Mouse (Mus musculus): ENCODE data around the gene Arhgap4. TPM values are rescaled to one million over a fixed set of nuclear protein-coding genes. Genes with fewer than 3 reads are reported as not detected.
A peak's percentile ranks its signal among the peaks of the same experiment; 100 is the strongest.

The Arhgap4 gene
- total RNA-seq, 2 experiments from 2014 or later, result 2.4 to 2.8 TPM

- no peak for DNase-seq (ENCODE audit: low spot score in 2 of 2)
These were observed 4.7 kb downstream of the Arhgap4 start for GRCm38 (mm10) chrX:73916945-73917344.

GRCm38 (mm10) chrX:73914827-73915703, 6.6 kb downstream of the Arhgap4 start:
- peak; percentile 57 to 83 for DNase-seq (ENCODE audit: low spot score in 2 of 2)

GRCm38 (mm10) chrX:73911588-73911987, 10.1 kb downstream of the Arhgap4 start:
- no peak for DNase-seq (ENCODE audit: low spot score in 2 of 2)

- peak in 1 of 2 experiments; percentile 11 for DNase-seq (ENCODE audit: low spot score in 2 of 2)
These were observed 10.5 kb downstream of the Arhgap4 start for GRCm38 (mm10) chrX:73911156-73911555.

GRCm38 (mm10) chrX:73910451-73910850, 11.2 kb downstream of the Arhgap4 start:
- no peak for DNase-seq (ENCODE audit: low spot score in 2 of 2)

GRCm38 (mm10) chrX:73910049-73910448, 11.6 kb downstream of the Arhgap4 start:
- no peak for DNase-seq (ENCODE audit: low spot score in 2 of 2)

- DNase-seq (ENCODE audit: low spot score in 2 of 2), result no peak
These were observed 23.7 kb downstream of the Arhgap4 start for GRCm38 (mm10) chrX:73897959-73898358.

GRCm38 (mm10) chrX:73895719-73896118, 26.0 kb downstream of the Arhgap4 start, which contains the start of gene L1cam:
TSS of gene L1cam (minus strand) at chrX:73896105.
- peak in 1 of 2 experiments; percentile 20 for DNase-seq (ENCODE audit: low spot score in 2 of 2)

GRCm38 (mm10) chrX:73892833-73893232, 28.8 kb downstream of the Arhgap4 start:
- no peak for DNase-seq (ENCODE audit: low spot score in 2 of 2)

GRCm38 (mm10) chrX:73891551-73892152, 30.0 kb downstream of the Arhgap4 start, which contains the start of gene Avpr2:
TSS of gene Avpr2 (plus strand) at chrX:73892102.
- DNase-seq (ENCODE audit: low spot score in 2 of 2), result no peak

GRCm38 (mm10) chrX:73881463-73881862, 40.2 kb downstream of the Arhgap4 start:
- no peak for DNase-seq (ENCODE audit: low spot score in 2 of 2)

GRCm38 (mm10) chrX:73881036-73881427, 40.6 kb downstream of the Arhgap4 start:
- DNase-seq (ENCODE audit: low spot score in 2 of 2), result no peak

- DNase-seq (ENCODE audit: low spot score in 2 of 2), result peak in 1 of 2 experiments; percentile 11
These were observed 41.3 kb downstream of the Arhgap4 start for GRCm38 (mm10) chrX:73880194-73881035.

GRCm38 (mm10) chrX:73877014-73877413, 44.7 kb downstream of the Arhgap4 start:
- DNase-seq (ENCODE audit: low spot score in 2 of 2), result no peak

- no peak for DNase-seq (ENCODE audit: low spot score in 2 of 2)
These were observed 45.8 kb downstream of the Arhgap4 start for GRCm38 (mm10) chrX:73875881-73876280.

- no peak for DNase-seq (ENCODE audit: low spot score in 2 of 2)
These were observed 49.7 kb downstream of the Arhgap4 start for GRCm38 (mm10) chrX:73871956-73872355.

GRCm38 (mm10) chrX:73871474-73871873, 50.2 kb downstream of the Arhgap4 start:
- no peak for DNase-seq (ENCODE audit: low spot score in 2 of 2)

- DNase-seq (ENCODE audit: low spot score in 2 of 2), result no peak
These were observed 52.3 kb downstream of the Arhgap4 start for GRCm38 (mm10) chrX:73869334-73869733.

GRCm38 (mm10) chrX:73867852-73868251, 53.8 kb downstream of the Arhgap4 start:
- DNase-seq (ENCODE audit: low spot score in 2 of 2), result no peak

- DNase-seq (ENCODE audit: low spot score in 2 of 2), result no peak
These were observed 54.4 kb downstream of the Arhgap4 start for GRCm38 (mm10) chrX:73867256-73867655.

GRCm38 (mm10) chrX:73864692-73865091, 57.0 kb downstream of the Arhgap4 start:
- no peak for DNase-seq (ENCODE audit: low spot score in 2 of 2)

Data from gastrocnemius, postnatal 4 days (tissue).